Mouse (Mus musculus) hindbrain, embryonic 16.5 days (tissue): Measurements from ENCODE around the gene Oas3. TPM values are rescaled to one million over a fixed set of nuclear protein-coding genes. Genes with fewer than 3 reads are reported as not detected.

Source experiments
- ATAC-seq: fragments of 200-750 bp; cut with Nextera tagmentation; 2 replicates; pipeline ENCODE4 v1.8.0; 2017; ENCODE audit warnings: moderate TSS enrichment, moderate library complexity
- H3K27ac ChIP-seq: fragments of 300-500 bp; sonication (generic); 2 replicates; pipeline ENCODE4 v1.5.1; 2014; ENCODE audit warnings: low read depth, mild to moderate bottlenecking, control low read depth, low read length, moderate library complexity
- H3K27me3 ChIP-seq: fragments of 300-500 bp; sonication (generic); replicated peaks from 2 replicates; pipeline ENCODE4 v1.6.1; 2014; ENCODE audit warnings: low read length; ENCODE audit not compliant: control insufficient read depth, insufficient read depth
- H3K36me3 ChIP-seq: fragments of 300-500 bp; sonication (generic); 2 replicates; pipeline ENCODE4 v1.6.1; 2014; ENCODE audit warnings: mild to moderate bottlenecking, low read length, moderate library complexity, mixed read lengths; ENCODE audit not compliant: control insufficient read depth, insufficient read depth
- H3K4me1 ChIP-seq: fragments of 300-500 bp; sonication (generic); 2 replicates; pipeline ENCODE4 v1.6.1; 2014; ENCODE audit warnings: low read depth, low read length; ENCODE audit not compliant: control insufficient read depth, insufficient read depth
- H3K4me2 ChIP-seq: fragments of 300-500 bp; sonication (generic); 2 replicates; pipeline ENCODE4 v1.6.1; 2014; ENCODE audit warnings: mild to moderate bottlenecking, low read length, control low read depth, moderate library complexity
- H3K4me3 ChIP-seq: fragments of 300-500 bp; sonication (generic); 2 replicates; pipeline ENCODE4 v1.5.1; 2014; ENCODE audit warnings: mild to moderate bottlenecking, low read length, control low read depth, moderate library complexity
- H3K9ac ChIP-seq: fragments of 300-500 bp; sonication (generic); 2 replicates; pipeline ENCODE4 v1.6.1; 2014; ENCODE audit warnings: low read depth, mild to moderate bottlenecking, control low read depth, low read length, moderate library complexity
- H3K9me3 ChIP-seq: fragments of 300-500 bp; sonication (generic); 2 replicates; pipeline ENCODE4 v1.6.1; 2014; ENCODE audit warnings: mild to moderate bottlenecking, low read length, moderate library complexity; ENCODE audit not compliant: control insufficient read depth
- WGBS: fragments of 180-500 bp; shearing (Covaris S2); extraction: QIAGEN DNeasy Blood & Tissue Kit; methylation state at CpG from one replicate; pipeline ENCODE4 v1.1.7; 2014; 5-methylcytosine and 5-hydroxymethylcytosine counted together
- polyA plus RNA-seq: library from polyadenylated mRNA; unstranded; fragments of >200 nt; fragmentation: Nextera tagmentation; extraction: Ambion mirVana; gene quantifications from 2 replicates; pipeline ENCODE4 v1.2.1, GENCODE M21; 2015

Oas3 gene
- polyA plus RNA-seq, 1 experiment from 2014 or later, result 0.96 TPM

GRCm38 (mm10) chr5:120742125-120742524, 35.3 kb downstream of the Oas3 start:
- no peaks in the 10 kb centered on the region for H3K27me3 ChIP-seq
- no peak overlapping the region for H3K27ac ChIP-seq
- no peak overlapping the region for H3K4me2 ChIP-seq
- H3K9ac ChIP-seq, result no peak overlapping the region
- no peaks in the 10 kb centered on the region for H3K9me3 ChIP-seq
- no peak for ATAC-seq
- 37% methylated on average over 4 of the region's 4 CpGs for WGBS
- H3K36me3 ChIP-seq, result no peaks in the 10 kb centered on the region
- no peak overlapping the region for H3K4me3 ChIP-seq
- peaks cover 2% of the 10 kb centered on the region; the same call in 1 of the 2 replicates for H3K4me1 ChIP-seq

DNA sequence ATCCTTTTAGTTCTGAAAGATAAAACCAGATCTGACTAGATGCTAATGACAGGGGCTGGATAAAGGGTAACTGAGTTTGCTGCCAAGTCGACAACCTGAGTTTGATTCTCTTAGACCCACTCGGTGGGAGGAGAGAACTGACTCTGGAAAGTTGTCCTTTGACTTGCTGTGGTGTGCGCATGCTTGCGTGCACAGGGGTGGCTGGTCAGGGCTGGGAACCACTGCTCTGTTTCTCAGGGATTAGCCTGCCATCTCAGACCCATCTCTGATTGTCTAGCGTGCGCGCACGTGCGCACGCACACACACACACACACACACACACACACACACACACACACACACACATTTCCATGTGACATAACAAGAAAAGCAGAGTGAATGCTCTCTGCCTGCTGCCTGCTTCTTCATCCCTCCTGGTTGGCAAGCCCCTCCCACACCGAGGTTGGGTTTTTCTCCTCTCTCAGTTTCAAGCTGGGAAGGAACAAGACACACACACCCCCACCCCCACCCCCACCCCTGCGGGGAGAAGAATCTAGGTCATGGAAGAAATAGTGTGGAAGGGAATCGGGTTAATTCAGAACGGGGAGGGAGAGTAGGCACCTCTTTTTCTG, 43.0 kb downstream of the Oas3 start:
- no peak overlapping the region for H3K9ac ChIP-seq
- peak; percentile 58 for ATAC-seq
- WGBS, result 63% methylated on average over 14 of the region's 14 CpGs
- no peaks in the 10 kb centered on the region for H3K9me3 ChIP-seq
- H3K4me2 ChIP-seq, result no peak overlapping the region
- no peaks in the 10 kb centered on the region; the same call in 1 of the 2 replicates for H3K4me1 ChIP-seq
- no peak overlapping the region for H3K27ac ChIP-seq
- no peaks in the 10 kb centered on the region for H3K27me3 ChIP-seq
- H3K4me3 ChIP-seq, result no peak overlapping the region
- no peaks in the 10 kb centered on the region for H3K36me3 ChIP-seq

DNA sequence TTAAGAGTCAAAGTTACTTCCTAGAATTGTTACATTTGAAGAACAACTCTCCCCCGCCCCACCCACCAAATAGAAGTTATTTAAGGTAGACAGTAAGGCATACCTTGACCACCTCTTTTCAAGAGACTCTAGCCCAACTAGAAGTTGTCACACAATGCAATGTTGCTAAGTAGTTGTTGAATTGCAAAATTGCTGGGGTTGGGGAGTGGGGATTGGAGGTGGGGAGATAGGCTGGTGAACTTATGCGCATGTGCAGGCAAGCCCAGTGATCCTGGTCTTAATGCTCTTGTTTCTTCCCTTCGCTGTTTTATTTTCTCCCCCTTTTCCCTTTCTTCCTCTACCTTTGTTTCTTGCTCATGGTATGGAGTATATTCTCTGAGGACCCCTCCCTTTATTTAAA, 43.8 kb downstream of the Oas3 start:
- Histone ChIP-seq H3K4me3 (no peak overlapping the region), H3K4me1 (no peaks in the 10 kb centered on the region; the same call in 1 of the 2 replicates), H3K27me3 (no peaks in the 10 kb centered on the region), H3K9ac (no peak overlapping the region), H3K9me3 (no peaks in the 10 kb centered on the region), H3K36me3 (no peaks in the 10 kb centered on the region), H3K27ac (no peak overlapping the region), H3K4me2 (no peak overlapping the region)
- 95% methylated on average over 3 of the region's 3 CpGs for WGBS
- no peak for ATAC-seq

GRCm38 (mm10) chr5:120732740-120733139, 44.7 kb downstream of the Oas3 start:
- H3K9me3 ChIP-seq, result no peaks in the 10 kb centered on the region
- no peaks in the 10 kb centered on the region; the same call in 1 of the 2 replicates for H3K4me1 ChIP-seq
- H3K4me2 ChIP-seq, result no peak overlapping the region
- H3K27ac ChIP-seq, result no peak overlapping the region
- no peaks in the 10 kb centered on the region for H3K27me3 ChIP-seq
- no peak for ATAC-seq
- 63% methylated on average over 1 of the region's 1 CpGs for WGBS
- H3K36me3 ChIP-seq, result no peaks in the 10 kb centered on the region
- H3K4me3 ChIP-seq, result no peak overlapping the region
- H3K9ac ChIP-seq, result no peak overlapping the region

GRCm38 (mm10) chr5:120729319-120729718, 48.1 kb downstream of the Oas3 start:
- no peak overlapping the region for H3K27ac ChIP-seq
- H3K4me1 ChIP-seq, result no peaks in the 10 kb centered on the region; the same call in 1 of the 2 replicates
- ATAC-seq, result no peak
- H3K4me3 ChIP-seq, result no peak overlapping the region
- no peaks in the 10 kb centered on the region for H3K27me3 ChIP-seq
- H3K36me3 ChIP-seq, result no peaks in the 10 kb centered on the region
- no peak overlapping the region for H3K4me2 ChIP-seq
- 56% methylated on average over 10 of the region's 10 CpGs for WGBS
- no peaks in the 10 kb centered on the region for H3K9me3 ChIP-seq
- no peak overlapping the region for H3K9ac ChIP-seq

GRCm38 (mm10) chr5:120725811-120726455, 51.5 kb downstream of the Oas3 start:
- no peak for ATAC-seq
- WGBS, result 62% methylated on average over 12 of the region's 12 CpGs
- Histone ChIP-seq H3K36me3 (no peaks in the 10 kb centered on the region), H3K4me3 (no peak overlapping the region), H3K9me3 (no peaks in the 10 kb centered on the region), H3K4me1 (no peaks in the 10 kb centered on the region; the same call in 1 of the 2 replicates), H3K9ac (no peak overlapping the region), H3K27me3 (no peaks in the 10 kb centered on the region), H3K27ac (no peak overlapping the region), H3K4me2 (no peak overlapping the region)

- ATAC-seq, result no peak
- Histone ChIP-seq H3K36me3 (no peaks in the 10 kb centered on the region), H3K27ac (no peak overlapping the region), H3K9ac (no peak overlapping the region), H3K4me1 (no peaks in the 10 kb centered on the region), H3K27me3 (no peaks in the 10 kb centered on the region; the same call in 1 of the 2 replicates), H3K4me2 (no peak overlapping the region), H3K4me3 (no peak overlapping the region), H3K9me3 (no peaks in the 10 kb centered on the region)
- 66% methylated on average over 7 of the region's 7 CpGs for WGBS
These were observed 56.5 kb downstream of the Oas3 start for GRCm38 (mm10) chr5:120721005-120721404.

GRCm38 (mm10) chr5:120718600-120719378, 58.7 kb downstream of the Oas3 start:
- Histone ChIP-seq H3K4me1 (no peaks in the 10 kb centered on the region), H3K9me3 (no peaks in the 10 kb centered on the region), H3K27me3 (no peaks in the 10 kb centered on the region; the same call in 1 of the 2 replicates), H3K9ac (no peak overlapping the region), H3K36me3 (no peaks in the 10 kb centered on the region), H3K4me3 (no peak overlapping the region), H3K4me2 (no peak overlapping the region), H3K27ac (no peak overlapping the region)
- 48% methylated on average over 15 of the region's 15 CpGs for WGBS
- ATAC-seq, result no peak

GRCm38 (mm10) chr5:120717136-120717535, 60.3 kb downstream of the Oas3 start:
- Histone ChIP-seq H3K4me2 (no peak overlapping the region), H3K27ac (no peak overlapping the region), H3K4me3 (no peak overlapping the region), H3K9ac (no peak overlapping the region), H3K27me3 (peaks cover 2% of the 10 kb centered on the region; the same call in 1 of the 2 replicates), H3K36me3 (no peaks in the 10 kb centered on the region), H3K4me1 (peaks cover under 1% of the 10 kb centered on the region; the same call in 1 of the 2 replicates), H3K9me3 (no peaks in the 10 kb centered on the region)
- WGBS, result 74% methylated on average over 10 of the region's 10 CpGs
- ATAC-seq, result no peak
